Mouse (Mus musculus): Measurements from ENCODE around the gene Ptprn2.

The Ptprn2 gene

GRCm38 (mm10) chr12:117227236-117227635, 741.7 kb downstream of the Ptprn2 start:
- no peak for DNase-seq (ENCODE audit: low spot score)

- no peak for DNase-seq (ENCODE audit: low spot score)
These were observed 743.9 kb downstream of the Ptprn2 start for GRCm38 (mm10) chr12:117229442-117229841.

- DNase-seq (ENCODE audit: low spot score) = no peak
These were observed 744.8 kb downstream of the Ptprn2 start for GRCm38 (mm10) chr12:117230282-117230681.

GRCm38 (mm10) chr12:117231850-117232249, 746.3 kb downstream of the Ptprn2 start:
- DNase-seq (ENCODE audit: low spot score) = no peak

GRCm38 (mm10) chr12:117235114-117235513, 749.6 kb downstream of the Ptprn2 start:
- DNase-seq (ENCODE audit: low spot score) = no peak

GRCm38 (mm10) chr12:117236020-117236734, 750.7 kb downstream of the Ptprn2 start:
- DNase-seq (ENCODE audit: low spot score) = no peak

- no peak for DNase-seq (ENCODE audit: low spot score)
These were observed 751.5 kb downstream of the Ptprn2 start for GRCm38 (mm10) chr12:117236981-117237380.

GRCm38 (mm10) chr12:117239927-117240715, 754.6 kb downstream of the Ptprn2 start:
- DNase-seq (ENCODE audit: low spot score) = no peak

GRCm38 (mm10) chr12:117242181-117242580, 756.7 kb downstream of the Ptprn2 start:
- DNase-seq (ENCODE audit: low spot score) = no peak

- no peak for DNase-seq (ENCODE audit: low spot score)
These were observed 760.5 kb downstream of the Ptprn2 start for GRCm38 (mm10) chr12:117245885-117246478.

- DNase-seq (ENCODE audit: low spot score) = no peak
These were observed 764.9 kb downstream of the Ptprn2 start for GRCm38 (mm10) chr12:117250465-117250864.

- no peak for DNase-seq (ENCODE audit: low spot score)
These were observed 766.3 kb downstream of the Ptprn2 start for GRCm38 (mm10) chr12:117251663-117252425.

- no peak for DNase-seq (ENCODE audit: low spot score)
These were observed 766.9 kb downstream of the Ptprn2 start for GRCm38 (mm10) chr12:117252426-117252779.

- no peak for DNase-seq (ENCODE audit: low spot score)
These were observed 768.8 kb downstream of the Ptprn2 start for GRCm38 (mm10) chr12:117254356-117254755.

GRCm38 (mm10) chr12:117255325-117255724, 769.8 kb downstream of the Ptprn2 start:
- DNase-seq (ENCODE audit: low spot score) = no peak

GRCm38 (mm10) chr12:117255776-117256342, 770.3 kb downstream of the Ptprn2 start:
- DNase-seq (ENCODE audit: low spot score) = no peak

GRCm38 (mm10) chr12:117256849-117257204, 771.3 kb downstream of the Ptprn2 start:
- no peak for DNase-seq (ENCODE audit: low spot score)

GRCm38 (mm10) chr12:117257205-117257920, 771.8 kb downstream of the Ptprn2 start:
- DNase-seq (ENCODE audit: low spot score) = no peak

- no peak for DNase-seq (ENCODE audit: low spot score)
These were observed 772.5 kb downstream of the Ptprn2 start for GRCm38 (mm10) chr12:117257921-117258497.

- DNase-seq (ENCODE audit: low spot score) = no peak
These were observed 775.1 kb downstream of the Ptprn2 start for GRCm38 (mm10) chr12:117260391-117261164.
